Mouse (Mus musculus) hindbrain, embryonic 13.5 days (tissue): ENCODE measurements at regions not wholly inside any gene's neighbourhood (a gene's known extent, or its start where the extent isn't known, plus 50 kb on each side); places are given as distances from the start of the nearest gene placed in this dataset.

Experiments used
- ATAC-seq: fragments of 200-750 bp; cut with Nextera tagmentation; 2 replicates; pipeline ENCODE4 v1.8.0; 2017; ENCODE audit warnings: moderate TSS enrichment; ENCODE audit not compliant: low FRiP score
- H3K27ac ChIP-seq: fragments of 300-500 bp; sonication (generic); 2 replicates; pipeline ENCODE4 v1.5.1; 2015; ENCODE audit warnings: inconsistent platforms, mild to moderate bottlenecking, moderate library complexity
- H3K27me3 ChIP-seq: fragments of 300-500 bp; sonication (generic); 2 replicates; pipeline ENCODE4 v1.6.1; 2015; ENCODE audit warnings: mild to moderate bottlenecking, inconsistent platforms
- H3K36me3 ChIP-seq: fragments of 300-500 bp; sonication (generic); 2 replicates; pipeline ENCODE4 v1.6.1; 2015; ENCODE audit warnings: mild to moderate bottlenecking, inconsistent platforms
- H3K4me1 ChIP-seq: fragments of 300-500 bp; sonication (generic); replicated peaks from 2 replicates; pipeline ENCODE4 v1.6.1; 2015; ENCODE audit warnings: inconsistent platforms
- H3K4me2 ChIP-seq: fragments of 300-500 bp; sonication (generic); 2 replicates; pipeline ENCODE4 v1.6.1; 2015; ENCODE audit warnings: inconsistent platforms, mild to moderate bottlenecking, moderate library complexity
- H3K4me3 ChIP-seq: fragments of 300-500 bp; sonication (generic); 2 replicates; pipeline ENCODE4 v1.5.1; 2015; ENCODE audit warnings: mild to moderate bottlenecking, inconsistent platforms
- H3K9ac ChIP-seq: fragments of 300-500 bp; sonication (generic); 2 replicates; pipeline ENCODE4 v1.6.1; 2015; ENCODE audit warnings: mild to moderate bottlenecking, inconsistent platforms
- H3K9me3 ChIP-seq: fragments of 300-500 bp; sonication (generic); 2 replicates; pipeline ENCODE4 v1.6.1; 2016; ENCODE audit warnings: inconsistent platforms
- WGBS: fragments of 180-500 bp; shearing (Covaris S2); methylation state at CpG from one replicate; pipeline ENCODE4 v1.1.7; 2015; 5-methylcytosine and 5-hydroxymethylcytosine counted together

DNA sequence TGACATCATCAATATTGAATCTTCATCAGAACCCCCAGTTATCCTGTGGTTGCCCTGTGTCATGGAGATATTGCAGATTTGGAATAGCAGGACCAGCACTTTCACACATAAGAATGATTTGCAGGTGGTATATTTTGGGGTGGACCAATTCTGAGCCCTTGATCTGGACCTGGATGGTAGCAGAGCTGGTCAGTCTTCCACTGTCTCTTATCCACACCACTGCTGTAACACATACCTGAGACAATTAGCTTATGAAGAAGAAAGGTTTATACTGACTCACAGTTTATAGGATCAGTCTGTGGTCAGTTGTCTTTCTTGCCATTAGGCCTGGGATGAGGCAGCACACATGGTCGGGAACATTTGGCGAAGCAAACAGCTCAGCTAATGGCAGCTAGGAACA lies 55.1 kb upstream of the Ltbp1 start:
- Histone ChIP-seq H3K9ac (no peak overlapping the region), H3K9me3 (peaks cover 7% of the 10 kb centered on the region; the same call in 1 of the 2 replicates), H3K36me3 (no peaks in the 10 kb centered on the region), H3K4me3 (no peak overlapping the region), H3K4me1 (no peaks in the 10 kb centered on the region), H3K27me3 (no peaks in the 10 kb centered on the region), H3K4me2 (no peak overlapping the region), H3K27ac (no peak overlapping the region)
- 96% methylated on average over 2 of the region's 2 CpGs for WGBS
- ATAC-seq: no peak

- Histone ChIP-seq H3K4me1 (0 out of 2 replicates have a peak, but pooled peaks cover 2% of the 10 kb centered on the region), H3K27me3 (no peaks in the 10 kb centered on the region), H3K4me2 (no peak overlapping the region), H3K9me3 (peaks cover 7% of the 10 kb centered on the region; the same call in 1 of the 2 replicates), H3K36me3 (no peaks in the 10 kb centered on the region), H3K4me3 (no peak overlapping the region), H3K27ac (no peak overlapping the region), H3K9ac (no peak overlapping the region)
- WGBS: 95% methylated on average over 2 of the region's 2 CpGs
- ATAC-seq: no peak
Measured at GRCm38 (mm10) chr17:74954988-74955387, 50.4 kb upstream of the Ltbp1 start.
